Mouse (Mus musculus) cerebellum, adult 2 months (tissue): ENCODE data around the gene Bmp7. TPM values are rescaled to one million over a fixed set of nuclear protein-coding genes. Genes with fewer than 3 reads are reported as not detected.

ENCODE experiments used
- DNase-seq, 2 experiments: peaks; one replicate each; pipeline ENCODE4 v3.0.0; 2021
- H3K27ac ChIP-seq: fragments of 200-500 bp; 2 replicates; pipeline ENCODE4 v1.5.1; 2012; ENCODE audit warnings: low read length, control low read depth, inconsistent platforms; ENCODE audit not compliant: insufficient read depth
- H3K27me3 ChIP-seq: fragments of 200-500 bp; 2 replicates; pipeline ENCODE4 v1.6.1; 2012; ENCODE audit warnings: inconsistent platforms, mild to moderate bottlenecking, low read length, moderate library complexity; ENCODE audit not compliant: control insufficient read depth, insufficient read depth
- H3K4me1 ChIP-seq: fragments of 200-500 bp; 2 replicates; pipeline ENCODE4 v1.6.1; 2011; ENCODE audit warnings: low read length; ENCODE audit not compliant: control insufficient read depth, insufficient read depth
- H3K4me3 ChIP-seq: fragments of 200-500 bp; replicated peaks from 2 replicates; pipeline ENCODE3; 2011; ENCODE audit warnings: mild to moderate bottlenecking, low read depth, low read length, control low read depth; ENCODE audit not compliant: insufficient read depth
- CTCF ChIP-seq: fragments of 200-500 bp; IDR thresholded peaks from 2 replicates; pipeline ENCODE4 v1.5.1; 2011; ENCODE audit warnings: low read depth, mild to moderate bottlenecking, control low read depth, low read length, moderate library complexity, borderline replicate concordance; ENCODE audit not compliant: insufficient read depth
- POLR2A ChIP-seq: fragments of 200-500 bp; IDR thresholded peaks from 2 replicates; pipeline ENCODE4 v1.6.1; 2011; ENCODE audit warnings: low read length, control low read depth, borderline replicate concordance; ENCODE audit not compliant: insufficient read depth
- WGBS: fragments of 180-500 bp; shearing (Covaris S2); methylation state at CpG from one replicate; pipeline ENCODE4 v1.1.7; 2018; 5-methylcytosine and 5-hydroxymethylcytosine counted together
- polyA plus RNA-seq: library from polyadenylated mRNA; depleted of rRNA; stranded (reverse); fragments of >200 nt; gene quantifications from 2 replicates; pipeline ENCODE4 v1.2.3, GENCODE M21; 2012

The Bmp7 gene
- polyA plus RNA-seq, 1 experiment = 3.9 TPM

DNA sequence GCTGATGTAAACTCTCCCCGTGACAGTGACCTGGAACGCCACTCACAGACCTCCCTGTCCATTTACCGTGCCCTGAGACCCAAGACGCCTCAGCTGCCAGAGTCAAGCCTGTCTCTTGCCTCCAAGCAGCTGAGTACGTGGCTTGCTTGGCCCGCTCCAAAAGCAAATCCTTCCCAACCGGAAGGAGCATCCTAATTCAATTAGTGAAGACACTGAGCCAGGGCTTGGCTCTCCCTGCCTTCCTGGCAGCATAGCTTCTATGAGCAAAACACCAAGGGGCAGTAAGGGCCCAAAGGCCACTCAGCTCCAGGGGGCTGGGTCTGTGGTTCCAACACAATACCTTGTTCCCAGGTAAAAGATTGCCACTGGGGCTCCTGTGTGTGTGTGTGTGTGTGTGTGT, 34.6 kb upstream of the Bmp7 start:
- H3K4me3 ChIP-seq = no peak overlapping the region
- H3K27me3 ChIP-seq = no peaks in the 10 kb centered on the region
- WGBS = 8% methylated on average over 7 of the region's 7 CpGs
- TF ChIP-seq CTCF (no peak), POLR2A (no peak)
- peaks cover 6% of the 10 kb centered on the region; the same call in 1 of the 2 replicates for H3K4me1 ChIP-seq
- no peak overlapping the region for H3K27ac ChIP-seq
- DNase-seq = no peak

DNA sequence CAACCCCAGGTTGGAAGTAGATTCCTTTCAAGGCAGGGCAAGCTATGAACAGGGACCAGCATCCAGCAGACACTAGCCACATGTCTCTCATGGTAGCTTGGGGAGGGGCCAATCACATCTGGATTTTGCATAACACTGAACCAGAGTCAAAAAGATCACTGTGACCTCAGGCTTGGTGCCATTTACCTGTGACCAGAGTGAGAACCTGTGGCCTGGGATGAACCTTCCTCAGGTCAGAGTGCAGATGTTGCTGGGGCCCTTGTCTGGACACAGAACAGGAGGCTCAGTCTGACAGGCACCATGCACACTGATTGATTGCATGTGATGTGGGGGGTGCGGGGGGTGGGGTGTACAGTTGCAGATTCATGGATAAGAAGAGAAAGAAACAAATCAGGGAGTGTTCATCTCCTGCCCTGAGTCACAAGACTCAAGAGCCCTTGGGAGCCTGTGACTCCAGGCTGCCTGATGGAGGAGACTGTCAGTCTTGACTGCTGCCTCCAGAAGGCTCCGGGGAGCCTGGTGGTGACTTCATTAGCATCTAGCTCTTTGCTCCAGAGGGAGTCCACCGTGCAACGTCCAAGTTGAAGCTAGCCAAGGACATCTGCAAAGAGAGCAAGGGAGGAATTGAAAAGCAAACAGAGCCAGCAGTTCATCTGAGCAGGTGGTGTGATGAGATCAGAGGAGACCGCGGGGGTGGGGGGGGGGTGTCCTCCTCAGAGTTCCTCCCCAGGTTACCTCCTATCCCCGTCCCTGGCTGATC, 33.9 kb upstream of the Bmp7 start:
- DNase-seq = peak in 1 of 2 experiments; percentile 17
- no peak overlapping the region for H3K27ac ChIP-seq
- H3K27me3 ChIP-seq = no peaks in the 10 kb centered on the region
- no peak overlapping the region for H3K4me3 ChIP-seq
- TF ChIP-seq POLR2A (no peak), CTCF (no peak)
- H3K4me1 ChIP-seq = peaks cover 6% of the 10 kb centered on the region; the same call in 1 of the 2 replicates
- WGBS = 7% methylated on average over 7 of the region's 7 CpGs

- Histone ChIP-seq H3K27me3 (no peaks in the 10 kb centered on the region), H3K27ac (no peak overlapping the region), H3K4me1 (peaks cover 6% of the 10 kb centered on the region; the same call in 1 of the 2 replicates), H3K4me3 (no peak overlapping the region)
- 93% methylated on average over 2 of the region's 2 CpGs for WGBS
- no peak for DNase-seq
- TF ChIP-seq CTCF (no peak), POLR2A (no peak)
These were observed 31.7 kb upstream of the Bmp7 start for GRCm38 (mm10) chr2:172971865-172972264.

DNA sequence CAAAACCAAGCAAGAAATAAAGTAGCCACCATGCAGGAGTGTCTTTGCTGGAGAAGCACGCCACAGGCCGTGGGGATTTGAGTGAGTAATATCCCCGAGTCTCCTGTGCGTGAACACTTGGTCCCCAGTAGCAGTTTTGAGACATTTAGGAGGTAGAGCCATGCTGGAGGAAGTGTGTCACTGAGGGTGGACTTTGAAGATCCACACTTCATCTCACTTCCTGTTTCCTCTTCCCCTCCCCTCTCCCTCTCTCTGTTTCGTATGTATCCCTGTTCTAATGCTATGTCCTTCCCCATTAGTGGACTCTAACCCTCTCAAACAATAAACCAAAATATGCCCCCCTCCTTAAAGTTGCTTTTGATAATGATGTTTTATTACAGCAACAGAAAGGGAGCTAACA, 26.4 kb upstream of the Bmp7 start:
- no peak for DNase-seq
- no peaks in the 10 kb centered on the region; the same call in 1 of the 2 replicates for H3K4me1 ChIP-seq
- no peaks in the 10 kb centered on the region; the same call in 1 of the 2 replicates for H3K27me3 ChIP-seq
- 86% methylated on average over 5 of the region's 5 CpGs for WGBS
- TF ChIP-seq CTCF = no peak
- TF ChIP-seq POLR2A = no peak
- no peak overlapping the region for H3K4me3 ChIP-seq
- no peak overlapping the region for H3K27ac ChIP-seq

GRCm38 (mm10) chr2:172965249-172965648, 25.1 kb upstream of the Bmp7 start:
- WGBS = 71% methylated on average over 11 of the region's 11 CpGs
- Histone ChIP-seq H3K27me3 (no peaks in the 10 kb centered on the region; the same call in 1 of the 2 replicates), H3K4me3 (no peak overlapping the region), H3K27ac (no peak overlapping the region), H3K4me1 (no peaks in the 10 kb centered on the region; the same call in 1 of the 2 replicates)
- DNase-seq = no peak
- TF ChIP-seq POLR2A = no peak
- TF ChIP-seq CTCF = no peak

DNA sequence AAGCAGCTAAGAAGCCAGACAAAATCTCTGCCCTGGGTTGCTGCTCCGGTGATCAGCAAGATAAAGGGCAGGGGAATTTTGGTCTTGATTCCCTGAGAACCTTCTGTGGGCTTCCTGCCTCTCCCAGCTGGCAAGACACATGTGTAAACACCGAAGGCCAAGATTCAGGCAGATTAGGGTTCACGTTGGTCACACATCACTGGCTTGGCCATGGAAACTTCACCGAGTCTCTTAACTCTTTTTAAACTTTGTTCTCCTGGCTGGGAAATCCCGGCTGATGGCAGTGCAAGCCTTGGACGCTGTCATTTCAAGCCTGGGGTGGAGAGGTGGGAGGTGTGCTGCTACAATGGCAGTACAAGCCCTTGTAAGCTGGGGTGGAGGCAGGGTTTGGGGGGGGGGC, 21.1 kb upstream of the Bmp7 start:
- no peak for TF ChIP-seq POLR2A
- no peak for TF ChIP-seq CTCF
- no peak for DNase-seq

GRCm38 (mm10) chr2:172960350-172960749, 20.2 kb upstream of the Bmp7 start:
- Histone ChIP-seq H3K4me3 (no peak overlapping the region), H3K27me3 (no peaks in the 10 kb centered on the region; the same call in 1 of the 2 replicates), H3K27ac (no peak overlapping the region), H3K4me1 (no peaks in the 10 kb centered on the region; the same call in 1 of the 2 replicates)
- DNase-seq = no peak
- WGBS = 90% methylated on average over 3 of the region's 3 CpGs
- TF ChIP-seq POLR2A = no peak

More for the DNA sequence above, 21.1 kb upstream of the Bmp7 start:
- no peak overlapping the region for H3K27ac ChIP-seq
- no peaks in the 10 kb centered on the region; the same call in 1 of the 2 replicates for H3K27me3 ChIP-seq
- no peak overlapping the region for H3K4me3 ChIP-seq
- no peaks in the 10 kb centered on the region; the same call in 1 of the 2 replicates for H3K4me1 ChIP-seq
- 11% methylated on average over 6 of the region's 6 CpGs for WGBS

DNA sequence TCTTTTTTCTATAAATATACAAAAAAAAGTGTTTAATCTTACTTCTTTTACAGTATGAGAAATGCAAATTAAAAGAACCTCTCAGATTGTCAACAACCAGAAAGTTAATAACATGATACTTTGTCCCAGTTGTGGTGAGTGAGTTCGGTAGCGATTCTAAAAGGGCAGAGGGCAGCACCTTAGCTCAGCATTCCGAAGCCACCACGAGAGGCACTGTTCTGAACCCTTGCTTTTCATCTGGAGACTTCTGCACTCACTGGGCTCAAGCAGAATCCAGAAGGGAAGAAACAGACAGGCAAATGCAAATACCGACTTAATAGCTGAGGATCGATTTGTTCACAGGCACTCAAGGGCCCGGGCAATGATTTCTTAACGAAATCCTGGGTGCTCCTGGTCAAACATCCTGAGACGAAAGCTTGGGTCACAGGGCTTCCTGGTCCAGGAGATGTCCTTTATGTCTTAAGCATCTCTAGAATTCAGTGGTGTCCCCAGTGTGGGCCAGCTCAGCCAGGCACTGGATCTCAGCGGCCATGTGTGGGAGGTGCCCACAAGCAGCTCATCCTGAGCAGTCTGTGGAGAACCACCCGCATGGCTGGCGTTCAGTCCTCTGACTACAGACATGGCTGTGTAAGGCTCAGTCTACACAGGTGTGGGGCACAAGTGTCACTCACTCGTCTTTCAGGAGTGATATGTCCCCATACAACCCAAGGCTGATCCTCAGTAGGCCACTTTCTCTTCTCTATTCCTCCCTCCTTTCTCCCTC, 19.1 kb upstream of the Bmp7 start:
- H3K27me3 ChIP-seq = no peaks in the 10 kb centered on the region; the same call in 1 of the 2 replicates
- H3K4me3 ChIP-seq = no peak overlapping the region
- no peak for DNase-seq
- H3K27ac ChIP-seq = no peak overlapping the region
- TF ChIP-seq CTCF = no peak
- TF ChIP-seq POLR2A = no peak
- H3K4me1 ChIP-seq = no peaks in the 10 kb centered on the region
- 52% methylated on average over 13 of the region's 13 CpGs for WGBS
